Mouse (Mus musculus) neural tube, embryonic 12.5 days (tissue): ENCODE measurements around the gene Tex38. TPM values are rescaled to one million over a fixed set of nuclear protein-coding genes. Genes with fewer than 3 reads are reported as not detected.

Experiments used
- ATAC-seq: fragments of 200-750 bp; cut with Nextera tagmentation; 2 replicates; pipeline ENCODE4 v1.8.0; 2017; ENCODE audit warnings: low read depth, mild to moderate bottlenecking, moderate TSS enrichment, moderate library complexity; ENCODE audit not compliant: low FRiP score
- H3K27ac ChIP-seq: fragments of 300-500 bp; sonication (generic); 2 replicates; pipeline ENCODE4 v1.5.1; 2016
- H3K27me3 ChIP-seq: fragments of 300-500 bp; sonication (generic); replicated peaks from 2 replicates; pipeline ENCODE4 v1.6.1; 2016; ENCODE audit warnings: mild to moderate bottlenecking
- H3K36me3 ChIP-seq: fragments of 300-500 bp; sonication (generic); 2 replicates; pipeline ENCODE4 v1.6.1; 2016; ENCODE audit warnings: mild to moderate bottlenecking
- H3K4me1 ChIP-seq: fragments of 300-500 bp; sonication (generic); 2 replicates; pipeline ENCODE4 v1.6.1; 2016
- H3K4me2 ChIP-seq: fragments of 300-500 bp; sonication (generic); replicated peaks from 2 replicates; pipeline ENCODE4 v1.6.1; 2016; ENCODE audit warnings: mild to moderate bottlenecking
- H3K4me3 ChIP-seq: fragments of 300-500 bp; sonication (generic); 2 replicates; pipeline ENCODE4 v1.5.1; 2016
- H3K9ac ChIP-seq: fragments of 300-500 bp; sonication (generic); 2 replicates; pipeline ENCODE4 v1.6.1; 2016; ENCODE audit warnings: mild to moderate bottlenecking
- H3K9me3 ChIP-seq: fragments of 300-500 bp; sonication (generic); 2 replicates; pipeline ENCODE4 v1.6.1; 2016; ENCODE audit warnings: mild to moderate bottlenecking
- WGBS: fragments of 180-500 bp; shearing (Covaris S2); methylation state at CpG from one replicate; pipeline ENCODE4 v1.1.7; 2016; 5-methylcytosine and 5-hydroxymethylcytosine counted together
- polyA plus RNA-seq: library from polyadenylated mRNA; unstranded; fragments of >200 nt; fragmentation: Nextera tagmentation; extraction: Ambion mirVana; gene quantifications from 2 replicates; pipeline ENCODE4 v1.2.1, GENCODE M21; 2016

Gene Tex38
- polyA plus RNA-seq, 1 experiment from 2014 or later: 0.67 TPM

- no peak overlapping the region for H3K9ac ChIP-seq
- 79% methylated on average over 5 of the region's 5 CpGs for WGBS
- peaks cover 7% of the 10 kb centered on the region for H3K4me1 ChIP-seq
- no peaks in the 10 kb centered on the region for H3K9me3 ChIP-seq
- H3K27ac ChIP-seq: no peak overlapping the region
- ATAC-seq: no peak
- H3K4me3 ChIP-seq: no peak overlapping the region
- no peak overlapping the region for H3K4me2 ChIP-seq
- H3K36me3 ChIP-seq: no peaks in the 10 kb centered on the region
- 0 out of 2 replicates have a peak, but pooled peaks cover 4% of the 10 kb centered on the region for H3K27me3 ChIP-seq
Observed at GRCm38 (mm10) chr4:115733746-115734145, 47.1 kb downstream of the Tex38 start.

GRCm38 (mm10) chr4:115732223-115732818 lies 48.5 kb downstream of the Tex38 start:
- H3K4me2 ChIP-seq: no peak overlapping the region
- ATAC-seq: no peak
- 77% methylated on average over 3 of the region's 3 CpGs for WGBS

GRCm38 (mm10) chr4:115731588-115732222 lies 49.1 kb downstream of the Tex38 start:
- H3K27ac ChIP-seq: no peak overlapping the region
- no peak overlapping the region for H3K9ac ChIP-seq
- ATAC-seq: peak; percentile 74
- no peak overlapping the region for H3K4me2 ChIP-seq
- no peaks in the 10 kb centered on the region for H3K4me1 ChIP-seq
- H3K36me3 ChIP-seq: no peaks in the 10 kb centered on the region
- no peaks in the 10 kb centered on the region for H3K9me3 ChIP-seq
- no peak overlapping the region for H3K4me3 ChIP-seq
- 0 out of 2 replicates have a peak, but pooled peaks cover 10% of the 10 kb centered on the region for H3K27me3 ChIP-seq
- WGBS: 22% methylated on average over 7 of the region's 7 CpGs

More at GRCm38 (mm10) chr4:115732223-115732818, 48.5 kb downstream of the Tex38 start:
- H3K27ac ChIP-seq: no peak overlapping the region
- H3K9ac ChIP-seq: no peak overlapping the region
- no peaks in the 10 kb centered on the region for H3K4me1 ChIP-seq
- H3K36me3 ChIP-seq: no peaks in the 10 kb centered on the region
- no peaks in the 10 kb centered on the region for H3K9me3 ChIP-seq
- 0 out of 2 replicates have a peak, but pooled peaks cover 10% of the 10 kb centered on the region for H3K27me3 ChIP-seq
- H3K4me3 ChIP-seq: no peak overlapping the region

Other genes with a start within 250 kb of the Tex38 start
- gene Cyp4a31, start 217.4 kb downstream of the Tex38 start, polyA plus RNA-seq: not detected in 2 replicates
- gene Cyp4a32, start 180.0 kb downstream of the Tex38 start, polyA plus RNA-seq: not detected in 2 replicates
- 0.18 TPM in 1 of 2 replicates, not detected in the other for gene Cyp4b1, start 133.3 kb downstream of the Tex38 start, polyA plus RNA-seq
- 23.5 and 27.8 TPM in 2 replicates for gene Efcab14, start 43.3 kb downstream of the Tex38 start, polyA plus RNA-seq
- 36.2 and 44.5 TPM in 2 replicates for gene Atpaf1, start 3.8 kb upstream of the Tex38 start, polyA plus RNA-seq
- gene Mob3c, start 47.1 kb upstream of the Tex38 start, polyA plus RNA-seq: 6.2 TPM in 2 replicates
- gene Mknk1, start 58.2 kb upstream of the Tex38 start, polyA plus RNA-seq: 24.8 and 26.4 TPM in 2 replicates
- not detected in 2 replicates for gene Kncn, start 103.4 kb upstream of the Tex38 start, polyA plus RNA-seq
- gene 6430628N08Rik, start 109.6 kb upstream of the Tex38 start, polyA plus RNA-seq: not detected in 2 replicates
- gene Dmbx1, start 158.9 kb upstream of the Tex38 start, polyA plus RNA-seq: 1.6 and 2.4 TPM in 2 replicates
- gene Faah, start 236.9 kb upstream of the Tex38 start, polyA plus RNA-seq: 4.8 and 5.8 TPM in 2 replicates